Mouse (Mus musculus) adrenal gland, adult 10 weeks (tissue): ENCODE data around the gene Hagh. TPM values are rescaled to one million over a fixed set of nuclear protein-coding genes. Genes with fewer than 3 reads are reported as not detected.

Source experiments
- polyA plus RNA-seq: library from polyadenylated mRNA; stranded (reverse); fragments of 350-450 nt; fragmentation: Illumina TruSeq; extraction: RNeasy Lipid Tissue Mini Kit (QIAGEN cat#74804); gene quantifications from one replicate; pipeline ENCODE4 v1.2.3, GENCODE M21; 2014; ENCODE audit warnings: low read depth, low replicate concordance

Gene Hagh
- 14.6 TPM for polyA plus RNA-seq

GRCm38 (mm10) chr17:24839842-24840241, at the start of gene Hagh:
Gene Hagh (plus strand): TSS chr17:24840143.

GRCm38 (mm10) chr17:24803952-24804951, 35.7 kb upstream of the Hagh start, which contains the start of gene Meiob:
Gene Meiob (plus strand): TSS chr17:24804289.

GRCm38 (mm10) chr17:24850065-24850772, 10.3 kb downstream of the Hagh start, which contains the start of gene Fahd1:
Gene Fahd1 (minus strand): TSS chr17:24850364.

GRCm38 (mm10) chr17:24865776-24866175, 25.8 kb downstream of the Hagh start, which contains the start of gene Igfals:
Gene Igfals (plus strand): TSS chr17:24865997.

GRCm38 (mm10) chr17:24886134-24886931, 46.4 kb downstream of the Hagh start, which contains the start of the genes Nubp2 and Spsb3:
Gene Nubp2 (minus strand): TSS chr17:24886349.
Gene Spsb3 (plus strand): TSS chr17:24886643.

GRCm38 (mm10) chr17:24894995-24895547, 55.1 kb downstream of the Hagh start, which contains the start of the genes Eme2 and Mrps34:
Gene Eme2 (minus strand): TSS chr17:24895087.
Gene Mrps34 (plus strand): TSS chr17:24895116.

GRCm38 (mm10) chr17:24896241-24896992, 56.5 kb downstream of the Hagh start, which contains the start of gene Nme3:
Gene Nme3 (plus strand): TSS chr17:24896500.

Other genes starting within 250 kb of the Hagh start
- gene Tsc2, start 207.5 kb upstream of the Hagh start, polyA plus RNA-seq = 16.9 TPM
- 0.47 TPM for gene Nthl1, start 207.5 kb upstream of the Hagh start, polyA plus RNA-seq
- gene Slc9a3r2, start 189.8 kb upstream of the Hagh start, polyA plus RNA-seq = 16.7 TPM
- not detected for gene Npw, start 181.7 kb upstream of the Hagh start, polyA plus RNA-seq
- gene Zfp598, start 170.5 kb upstream of the Hagh start, polyA plus RNA-seq = 2.2 TPM
- 0.76 TPM for gene Syngr3, start 150.2 kb upstream of the Hagh start, polyA plus RNA-seq
- 9.0 TPM for gene Gfer, start 144.0 kb upstream of the Hagh start, polyA plus RNA-seq
- gene Noxo1, start 143.9 kb upstream of the Hagh start, polyA plus RNA-seq = 0.87 TPM
- gene Tbl3, start 132.5 kb upstream of the Hagh start, polyA plus RNA-seq = not detected
- not detected for gene Rnf151, start 122.1 kb upstream of the Hagh start, polyA plus RNA-seq
- gene Rps2, start 122.0 kb upstream of the Hagh start, polyA plus RNA-seq = 403 TPM
- 88.7 TPM for gene Ndufb10, start 115.7 kb upstream of the Hagh start, polyA plus RNA-seq
- gene Rpl3l, start 112.3 kb upstream of the Hagh start, polyA plus RNA-seq = 0.64 TPM
- 6.8 TPM for gene Msrb1, start 103.5 kb upstream of the Hagh start, polyA plus RNA-seq
- not detected for gene Hs3st6, start 87.2 kb upstream of the Hagh start, polyA plus RNA-seq
- gene Meiob, start 35.9 kb upstream of the Hagh start, polyA plus RNA-seq = 7.2 TPM
- gene Fahd1, start 10.2 kb downstream of the Hagh start, polyA plus RNA-seq = 80.9 TPM
- gene Igfals, start 25.9 kb downstream of the Hagh start, polyA plus RNA-seq = not detected
- gene Nubp2, start 46.2 kb downstream of the Hagh start, polyA plus RNA-seq = 5.1 TPM
- 0.47 TPM for gene Spsb3, start 46.5 kb downstream of the Hagh start, polyA plus RNA-seq
- gene Eme2, start 54.9 kb downstream of the Hagh start, polyA plus RNA-seq = 3.1 TPM
- 2.6 TPM for gene Mrps34, start 55.0 kb downstream of the Hagh start, polyA plus RNA-seq
- 6.5 TPM for gene Nme3, start 56.4 kb downstream of the Hagh start, polyA plus RNA-seq
- gene Mapk8ip3, start 96.8 kb downstream of the Hagh start, polyA plus RNA-seq = 11.4 TPM
- 27.1 TPM for gene Jpt2, start 120.5 kb downstream of the Hagh start, polyA plus RNA-seq
- gene Cramp1l, start 175.6 kb downstream of the Hagh start, polyA plus RNA-seq = 8.4 TPM
- gene Ift140, start 175.9 kb downstream of the Hagh start, polyA plus RNA-seq = 19.1 TPM
- 16.2 TPM for gene Tmem204, start 243.4 kb downstream of the Hagh start, polyA plus RNA-seq